Mouse (Mus musculus): ENCODE results near the gene Ovol2.

GRCm38 (mm10) chr2:144267004-144267730 lies 64.8 kb downstream of the Ovol2 start:
- no peak for TF ChIP-seq POLR2A (IDR thresholded peaks at IDR 0.05; ENCODE audit: insufficient read depth, low read depth, low read length)
- no peak for TF ChIP-seq CTCF (IDR thresholded peaks at IDR 0.05; ENCODE audit: insufficient read depth, low read depth, low read length)

Measured in olfactory bulb, adult 2 months (tissue).